Mouse (Mus musculus) brain, embryonic 18.5 days (tissue): Measurements from ENCODE around the gene Prss16.

Source experiments
- DNase-seq: peaks from one replicate; pipeline ENCODE4 v3.0.0-alpha.2; 2012; ENCODE audit warnings: low read depth, low spot score

Gene Prss16

GRCm38 (mm10) chr13:22007121-22007510, 2.4 kb downstream of the Prss16 start:
- no peak for DNase-seq

GRCm38 (mm10) chr13:22006334-22007120, 3.0 kb downstream of the Prss16 start:
- no peak for DNase-seq

GRCm38 (mm10) chr13:22005605-22006333, 3.8 kb downstream of the Prss16 start:
- no peak for DNase-seq

- no peak for DNase-seq
These were observed 7.7 kb downstream of the Prss16 start for GRCm38 (mm10) chr13:22001823-22002222.

GRCm38 (mm10) chr13:22001346-22001745, 8.2 kb downstream of the Prss16 start:
- no peak for DNase-seq

- DNase-seq = no peak
These were observed 10.4 kb downstream of the Prss16 start for GRCm38 (mm10) chr13:21999147-21999546.

GRCm38 (mm10) chr13:21998412-21998811, 11.1 kb downstream of the Prss16 start:
- DNase-seq = no peak

- DNase-seq = no peak
These were observed 11.7 kb downstream of the Prss16 start for GRCm38 (mm10) chr13:21997821-21998220.

GRCm38 (mm10) chr13:21997201-21997820, 12.2 kb downstream of the Prss16 start:
- DNase-seq = no peak

- DNase-seq = no peak
These were observed 12.7 kb downstream of the Prss16 start for GRCm38 (mm10) chr13:21996840-21997185.

- no peak for DNase-seq
These were observed 13.3 kb downstream of the Prss16 start for GRCm38 (mm10) chr13:21996101-21996839.

- no peak for DNase-seq
These were observed 14.1 kb downstream of the Prss16 start for GRCm38 (mm10) chr13:21995331-21995914.

GRCm38 (mm10) chr13:21994896-21995295, 14.6 kb downstream of the Prss16 start:
- DNase-seq = no peak

GRCm38 (mm10) chr13:21993957-21994738, 15.4 kb downstream of the Prss16 start:
- no peak for DNase-seq

- no peak for DNase-seq
These were observed 17.0 kb downstream of the Prss16 start for GRCm38 (mm10) chr13:21992550-21992949.

- no peak for DNase-seq
These were observed 25.1 kb downstream of the Prss16 start for GRCm38 (mm10) chr13:21984486-21984885.

- no peak for DNase-seq
These were observed 27.7 kb downstream of the Prss16 start for GRCm38 (mm10) chr13:21981803-21982193.

- no peak for DNase-seq
These were observed 28.4 kb downstream of the Prss16 start, which contains the start of gene Pom121l2 for GRCm38 (mm10) chr13:21980981-21981802. TSS of gene Pom121l2 (plus strand) at chr13:21981194.

GRCm38 (mm10) chr13:21974726-21975473, 34.6 kb downstream of the Prss16 start:
- peak; percentile 72 for DNase-seq
